Mouse (Mus musculus) adrenal gland (tissue): ENCODE data around the gene Prkce.

Experiments
- intact Hi-C: fragments of 180-260 bp; cut with DNase I; formaldehyde crosslinking; loops from one replicate; pipeline ENCODE4 v1.15.1; 2025

Prkce gene

DNA sequence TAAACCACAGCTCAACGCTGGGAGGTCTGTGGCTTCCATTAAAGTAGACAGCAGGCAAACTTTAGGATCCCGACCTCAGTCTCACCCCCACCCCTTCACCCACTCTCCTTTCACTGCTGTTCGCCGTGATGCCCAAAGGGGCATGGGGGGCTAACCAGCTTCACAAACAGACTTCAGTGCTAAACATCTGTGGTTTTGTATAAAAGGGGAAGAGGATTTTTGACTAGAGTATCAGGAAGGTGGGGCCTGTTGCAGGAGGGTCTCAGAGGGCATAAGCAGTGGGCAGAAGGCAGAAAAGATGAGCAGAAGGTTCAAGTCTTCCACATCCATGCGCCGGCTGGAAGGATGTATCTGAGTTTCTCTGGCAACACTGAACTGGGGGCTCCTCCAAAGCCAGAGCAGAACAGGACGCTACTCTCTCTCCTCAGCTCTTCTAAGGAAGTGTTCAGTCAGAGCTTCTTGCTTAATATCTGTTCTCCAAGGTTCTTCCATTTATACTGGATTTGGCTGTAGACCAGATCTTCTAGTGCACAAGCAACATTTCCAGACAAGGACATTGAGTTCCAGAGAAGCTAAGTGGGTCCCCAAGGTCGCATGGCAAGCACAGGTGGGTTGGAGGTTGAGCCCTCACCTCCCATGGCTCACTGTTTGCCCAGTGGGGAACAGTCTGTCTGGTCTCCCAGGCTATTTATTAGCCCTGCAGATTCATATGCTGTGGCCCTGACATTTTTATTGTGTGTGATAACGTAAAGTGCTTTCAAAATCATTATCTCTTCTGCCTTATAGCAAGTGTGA, 2.8 kb downstream of the Prkce start:
- intact Hi-C loops = loop anchor here (5.0 kb wide), 1 partner anchor 47 kb away; no protein-coding TSS in a partner anchor

- intact Hi-C loops = no loop called here
These were observed 7.9 kb downstream of the Prkce start for GRCm38 (mm10) chr17:86175516-86175915.

DNA sequence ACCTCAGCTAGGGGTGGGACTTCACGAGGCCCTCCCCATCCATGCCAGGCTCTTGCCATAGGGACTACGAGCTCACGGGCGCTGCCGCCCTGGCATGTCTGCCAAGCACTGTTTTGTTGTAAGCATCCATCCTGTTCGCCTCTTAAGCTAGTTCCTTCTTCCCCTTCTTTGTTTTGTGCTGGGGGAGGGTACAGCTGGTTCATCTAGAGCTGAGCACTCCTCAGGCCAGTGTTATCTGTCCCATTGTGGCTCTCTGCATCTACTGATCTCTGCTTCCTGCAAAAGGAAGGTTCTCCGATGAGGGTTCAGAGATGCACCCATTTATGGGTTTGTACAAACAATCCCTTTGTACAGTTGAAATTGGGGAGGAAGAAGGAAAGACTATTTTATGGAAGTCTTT, 9.1 kb downstream of the Prkce start:
- intact Hi-C loops = no loop called here

DNA sequence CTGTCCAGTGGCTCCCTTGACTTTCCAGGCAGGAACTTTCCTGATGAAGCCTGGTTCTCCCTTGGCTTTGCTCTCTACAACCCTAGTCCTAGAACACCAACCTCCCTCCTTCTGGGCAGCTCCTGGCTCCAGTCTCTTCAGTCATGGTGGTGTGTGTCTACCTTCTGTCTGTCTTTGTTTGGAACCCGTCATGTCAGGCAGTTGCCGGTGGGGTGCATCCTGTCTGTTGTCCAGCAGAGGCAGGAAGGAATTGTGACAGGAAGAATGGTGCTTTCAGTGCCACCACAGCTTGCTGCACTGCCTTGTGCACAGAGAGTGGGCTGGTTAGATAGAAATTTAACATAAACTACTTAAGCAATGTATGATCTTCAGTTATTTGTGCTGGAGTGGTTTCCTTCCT, 16.2 kb downstream of the Prkce start:
- intact Hi-C loops = no loop called here

- intact Hi-C loops = no loop called here
These were observed 17.1 kb downstream of the Prkce start for GRCm38 (mm10) chr17:86184552-86185209.

GRCm38 (mm10) chr17:86185584-86185983, 18.0 kb downstream of the Prkce start:
- intact Hi-C loops = no loop called here

DNA sequence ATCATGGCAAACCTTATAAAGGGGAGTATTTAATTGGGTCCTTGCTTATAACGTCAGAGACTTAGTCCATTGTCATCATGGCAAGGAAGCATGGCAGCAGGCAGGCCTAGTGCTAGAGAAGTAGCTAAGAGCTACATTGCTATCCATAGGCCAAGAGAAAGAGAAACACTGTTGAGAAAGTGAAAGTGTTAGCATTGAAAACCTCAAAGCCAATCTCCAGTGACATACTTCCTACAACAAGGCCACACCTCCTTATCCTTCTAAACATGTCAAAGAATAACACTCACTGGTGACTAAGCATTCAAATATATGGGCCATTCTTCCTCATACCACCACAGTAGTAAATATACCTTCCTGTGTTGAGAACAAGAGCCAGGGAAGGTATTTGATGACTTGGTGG, 20.2 kb downstream of the Prkce start:
- intact Hi-C loops = no loop called here

DNA sequence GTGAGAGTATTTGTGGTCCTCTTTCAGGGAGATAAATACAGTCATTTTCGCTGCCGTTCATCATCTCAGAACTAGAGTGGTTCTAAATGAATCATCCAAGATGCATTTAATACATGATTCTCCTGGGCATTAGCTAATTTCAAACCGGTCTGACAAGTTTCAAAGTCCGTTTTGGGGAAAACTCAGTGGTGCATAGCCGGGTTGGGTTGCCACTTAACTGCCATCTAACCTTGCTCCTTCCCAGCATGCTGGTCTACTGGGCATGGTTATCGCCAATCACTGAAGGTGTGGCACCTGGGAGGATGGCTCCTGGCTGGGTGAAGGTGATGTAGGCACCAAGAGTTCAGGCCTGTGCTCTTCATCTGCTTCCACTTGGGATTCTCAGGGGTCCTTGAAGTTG, 26.4 kb downstream of the Prkce start:
- intact Hi-C loops = no loop called here

GRCm38 (mm10) chr17:86194921-86195320, 27.3 kb downstream of the Prkce start:
- intact Hi-C loops = no loop called here

GRCm38 (mm10) chr17:86198496-86199465, 31.2 kb downstream of the Prkce start:
- intact Hi-C loops = no loop called here

DNA sequence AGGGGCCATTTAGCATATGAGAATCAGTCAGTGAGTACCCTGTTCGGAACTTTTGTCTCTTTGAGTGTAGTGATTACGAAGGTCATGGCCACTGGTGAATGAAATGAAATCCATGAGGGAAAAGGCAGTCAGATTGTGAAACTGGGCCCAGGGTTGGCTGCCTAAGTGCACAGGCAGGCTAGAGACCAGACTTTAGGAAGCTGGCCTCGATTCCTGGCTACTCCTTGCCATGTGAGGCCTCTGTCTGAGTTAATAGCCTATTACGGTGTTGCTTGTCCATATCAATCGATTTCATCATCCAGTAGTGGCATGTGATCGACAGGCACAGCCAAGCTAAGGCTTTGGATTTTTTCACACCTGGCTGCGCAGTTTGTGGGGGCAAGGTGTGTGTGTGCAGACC, 34.4 kb downstream of the Prkce start:
- intact Hi-C loops = loop anchor here (5.0 kb wide), 1 partner anchor 35 kb away; the partner anchor contains the start of gene Prkce

DNA sequence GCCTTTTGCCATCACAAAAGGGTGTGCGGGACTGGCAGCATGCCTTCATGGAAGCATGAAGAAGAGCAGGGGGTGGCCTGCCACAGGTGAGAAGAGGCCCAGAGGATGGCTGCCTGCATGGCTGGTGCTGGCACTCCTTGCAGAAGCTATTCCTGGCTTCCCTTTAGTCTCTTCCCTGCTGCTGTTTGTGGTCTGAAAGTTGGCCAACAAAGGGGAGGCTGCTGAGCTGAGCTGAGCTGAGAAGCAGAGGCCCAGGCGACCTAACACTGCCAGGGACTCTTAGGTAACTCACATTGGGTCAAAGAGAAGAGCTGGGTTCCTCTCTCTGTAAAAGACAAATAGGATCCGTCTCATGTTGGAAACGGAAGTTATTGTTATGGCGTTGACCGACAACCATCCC, 35.4 kb downstream of the Prkce start:
- intact Hi-C loops = loop anchor here (5.0 kb wide), 1 partner anchor 36 kb away; the partner anchor contains the start of gene Prkce

- intact Hi-C loops = loop anchor here (5.0 kb wide), 1 partner anchor 36 kb away; the partner anchor contains the start of gene Prkce
These were observed 36.2 kb downstream of the Prkce start for GRCm38 (mm10) chr17:86203531-86204450.

GRCm38 (mm10) chr17:86206289-86206688, 38.7 kb downstream of the Prkce start:
- intact Hi-C loops = no loop called here

GRCm38 (mm10) chr17:86208057-86208820, 40.7 kb downstream of the Prkce start:
- intact Hi-C loops = no loop called here

DNA sequence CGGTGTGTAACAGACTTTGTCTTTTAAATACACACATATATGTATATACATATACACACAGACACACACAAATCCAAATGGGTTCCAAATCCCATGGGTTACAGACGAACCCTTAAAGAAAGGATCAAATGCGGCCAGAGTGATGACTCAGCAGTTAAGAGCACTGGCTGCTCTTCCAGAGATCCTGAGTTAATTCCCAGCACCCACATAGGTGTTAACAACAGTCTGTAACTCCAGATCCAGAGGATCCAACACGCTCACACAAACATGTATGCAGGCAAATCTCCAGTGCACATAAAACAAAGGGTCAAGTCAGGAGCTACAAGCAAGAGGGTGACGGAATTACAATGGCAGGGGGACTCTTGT, 41.2 kb downstream of the Prkce start:
- intact Hi-C loops = no loop called here

GRCm38 (mm10) chr17:86209680-86210251, 42.2 kb downstream of the Prkce start:
- intact Hi-C loops = no loop called here

DNA sequence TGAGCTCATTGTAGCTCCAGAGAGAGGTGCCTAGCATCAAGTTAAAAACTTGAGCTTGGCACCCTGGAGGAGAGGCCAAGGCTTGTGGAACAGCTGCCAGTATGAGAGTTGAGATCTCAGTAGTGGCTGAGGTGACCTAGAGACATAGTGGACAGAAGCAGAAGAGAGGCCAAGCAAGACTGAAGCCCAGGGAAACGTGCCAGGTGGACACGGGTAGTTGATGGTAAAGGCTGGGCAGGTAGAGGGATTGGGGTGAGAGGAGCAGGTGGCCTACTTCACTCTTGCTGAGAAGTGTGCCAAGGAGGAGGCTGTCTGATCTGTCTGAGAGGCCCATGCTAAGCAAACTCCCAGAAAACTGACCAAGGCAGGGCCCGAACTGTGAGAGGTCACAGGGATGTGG, 44.6 kb downstream of the Prkce start:
- intact Hi-C loops = no loop called here

DNA sequence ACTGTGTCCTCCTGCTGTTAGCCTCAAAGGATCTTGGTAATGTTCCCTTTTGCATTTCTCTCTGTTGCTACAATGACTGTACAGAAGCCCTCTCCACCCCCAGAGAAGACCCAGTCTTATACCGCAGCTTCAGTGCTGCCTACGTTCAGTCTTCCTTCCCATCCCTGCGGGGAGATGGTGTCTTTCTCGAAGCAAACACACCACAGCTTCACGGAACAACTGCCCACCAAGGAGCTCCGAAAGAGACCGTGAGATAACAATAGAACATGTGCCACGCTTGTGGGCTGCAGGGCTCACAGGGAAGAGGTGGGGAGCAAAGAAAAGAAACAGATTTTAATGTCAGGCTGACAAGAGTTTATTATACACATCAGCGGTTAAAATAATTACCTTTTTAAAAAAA, 46.7 kb downstream of the Prkce start:
- intact Hi-C loops = no loop called here
